Comparison of ENCODE assay signal across 10 mouse cellular contexts in the genomic region with DNA sequence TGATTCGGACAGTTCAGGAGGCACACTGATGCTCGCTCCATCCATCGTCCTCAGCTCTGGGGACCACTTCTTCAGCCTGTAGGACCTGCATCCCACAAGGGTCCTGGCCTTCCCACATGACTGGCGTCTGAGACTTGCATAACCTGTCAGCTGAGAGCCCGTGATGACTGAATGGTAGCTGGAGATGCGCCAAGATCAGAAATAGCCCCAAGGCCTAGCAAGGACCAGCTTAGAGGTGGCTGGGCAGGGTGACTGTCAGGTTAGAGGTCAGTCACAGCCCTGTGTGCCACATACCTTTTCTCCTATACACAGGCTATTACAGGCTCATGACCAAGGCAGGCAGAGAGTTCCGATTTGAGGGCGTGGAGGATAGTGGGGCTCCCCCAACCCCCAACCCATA. TPM values are rescaled to one million over a fixed set of nuclear protein-coding genes. Genes with fewer than 3 reads are reported as not detected.
DNase-seq lines count a peak whose midpoint lies in the region; ATAC-seq and TF ChIP-seq lines count a peak whose summit lies in the region.
"Had no signal": no experiment of that assay in that cellular context is flagged by ENCODE, and none has a peak within 500 bp of the region (broad histone marks: within the 10 kb centered on the region; RNA-seq: fewer than 3 reads in every experiment).

No protein-coding gene starts in this region.

- no peak overlapping the region for H3K4me3 ChIP-seq in liver, postnatal 0 days (ENCODE audit: low read depth, low read length)
- H3K4me3 ChIP-seq in heart, postnatal 0 days (ENCODE audit: low read depth, low read length) = no peak overlapping the region
- no peak overlapping the region for H3K4me3 ChIP-seq in thymus, adult 2 months (ENCODE audit: control insufficient read depth, insufficient read depth, low read length)

- H3K4me1 ChIP-seq in liver, postnatal 0 days (ENCODE audit: insufficient read depth) = peaks cover 13% of the 10 kb centered on the region; the same call in 1 of the 2 replicates
- peaks cover 10% of the 10 kb centered on the region; the same call in 1 of the 2 replicates for H3K4me1 ChIP-seq in heart, postnatal 0 days (ENCODE audit: control insufficient read depth, insufficient read depth)
- H3K4me1 ChIP-seq in thymus, adult 2 months (replicated peaks; ENCODE audit: control insufficient read depth, insufficient read depth, low read length) = no peaks in the 10 kb centered on the region

- H3K4me2 ChIP-seq in liver, postnatal 0 days (ENCODE audit: low read depth, low read length) = no peak overlapping the region
- no peak overlapping the region for H3K4me2 ChIP-seq in heart, postnatal 0 days (ENCODE audit: low read depth, low read length)

- ATAC-seq in liver, postnatal 0 days = peak; percentile 61
- peak; percentile 83 for ATAC-seq in heart, postnatal 0 days (ENCODE audit: insufficient read depth, low read depth)
- ATAC-seq: CD4-positive, CD25-positive, alpha-beta regulatory T cell, adult 4 months had no signal

- H3K9me3 ChIP-seq in liver, postnatal 0 days (ENCODE audit: low read length) = no peaks in the 10 kb centered on the region
- H3K9me3 ChIP-seq in heart, postnatal 0 days (replicated peaks; ENCODE audit: control insufficient read depth, low read length) = no peaks in the 10 kb centered on the region

- WGBS in liver, postnatal 0 days (ENCODE audit: insufficient replicate concordance) = 61% methylated on average over 8 of the region's 8 CpGs
- 38% methylated on average over 8 of the region's 8 CpGs for WGBS in heart, postnatal 0 days
- WGBS in thymus, adult 2 months = 92% methylated on average over 8 of the region's 8 CpGs

- H3K9ac ChIP-seq in liver, postnatal 0 days (replicated peaks) = no peak overlapping the region
- no peak overlapping the region for H3K9ac ChIP-seq in heart, postnatal 0 days (replicated peaks; ENCODE audit: low read depth, low read length)

- no peaks in the 10 kb centered on the region for H3K27me3 ChIP-seq in liver, postnatal 0 days (ENCODE audit: insufficient read depth, low read length)
- no peaks in the 10 kb centered on the region for H3K27me3 ChIP-seq in heart, postnatal 0 days (ENCODE audit: control insufficient read depth, insufficient read depth, low read length)
- no peaks in the 10 kb centered on the region for H3K27me3 ChIP-seq in thymus, adult 2 months (ENCODE audit: control insufficient read depth, insufficient read depth, low read length)

- no peak for TF ChIP-seq CTCF in liver, postnatal 0 days (IDR thresholded peaks at IDR 0.05; ENCODE audit: low read depth)
- TF ChIP-seq CTCF in heart, postnatal 0 days (IDR thresholded peaks at IDR 0.05; ENCODE audit: low read depth) = no peak
- TF ChIP-seq CTCF in thymus, adult 2 months (IDR thresholded peaks at IDR 0.05; ENCODE audit: borderline replicate concordance, control insufficient read depth, extremely low read depth, insufficient read depth, low read length, poor library complexity) = no peak

- H3K27ac ChIP-seq in liver, postnatal 0 days (ENCODE audit: low read depth) = no peak overlapping the region
- H3K27ac ChIP-seq in heart, postnatal 0 days (ENCODE audit: low read depth) = peak overlapping the region; percentile 62
- H3K27ac ChIP-seq in thymus, adult 2 months (ENCODE audit: control insufficient read depth, insufficient read depth, low read length) = no peak overlapping the region

- no peak for TF ChIP-seq EP300 in liver, postnatal 0 days (IDR thresholded peaks at IDR 0.05; ENCODE audit: low read depth)
- TF ChIP-seq EP300 in heart, postnatal 0 days (IDR thresholded peaks at IDR 0.05; ENCODE audit: low read depth) = peak; percentile 96

- DNase-seq in gastrocnemius, postnatal 25 days = peak; percentile 39
- no peak for DNase-seq in gastrocnemius, postnatal 4 days (ENCODE audit: low spot score in 2 of 2)
- DNase-seq in liver, postnatal 0 days = peak; percentile 44
- DNase-seq in liver = no peak
- DNase-seq in adrenal gland, postnatal 14 days = peak; percentile 70
- peak; percentile 69 for DNase-seq in heart, postnatal 0 days (ENCODE audit: low spot score)
- no peak for DNase-seq in thymus, adult 2 months
- no peak for DNase-seq in left cerebral cortex, postnatal 36 days (ENCODE audit: low spot score in 2 of 2)
- DNase-seq: cerebellum, adult 9-11 months had no signal

- intact Hi-C loops in left cerebral cortex, postnatal 36 days (cut with DNase I) = no loop called here

- TF ChIP-seq POLR2A in thymus, adult 2 months (IDR thresholded peaks at IDR 0.05; ENCODE audit: control insufficient read depth, extremely low read depth, insufficient read depth, low read length, poor library complexity) = no peak

- no peaks in the 10 kb centered on the region for H3K36me3 ChIP-seq in liver, postnatal 0 days (replicated peaks; ENCODE audit: insufficient read depth, low read length)
- no peaks in the 10 kb centered on the region for H3K36me3 ChIP-seq in heart, postnatal 0 days (replicated peaks; ENCODE audit: control insufficient read depth, insufficient read depth, low read length)
- no peaks in the 10 kb centered on the region for H3K36me3 ChIP-seq in thymus, adult 2 months (ENCODE audit: control insufficient read depth, insufficient read depth, low read length)

RNA-seq across cellular contexts. Expression of a gene that starts 30.5 kb away (rescaled TPM):
- 1 to 10 TPM; 1.3 to 1.8 TPM for total RNA-seq in gastrocnemius, postnatal 25 days (2021)
- total RNA-seq in gastrocnemius, postnatal 4 days (2021) = 10 to 100 TPM; 11.6 to 13.7 TPM
- polyA plus RNA-seq in liver, postnatal 0 days (2015; fragmentation: Nextera tagmentation; extraction: Ambion mirVana) = 0.07 and 0.08 TPM in 2 replicates
- total RNA-seq in adrenal gland, postnatal 14 days (2021) = 2.3 and 3.3 TPM in 2 replicates
- 0.31 and 0.53 TPM in 2 replicates for total RNA-seq in heart, postnatal 0 days (2014; rRNA removed; ENCODE audit: low replicate concordance)
- 0.12 and 0.34 TPM in 2 replicates for polyA plus RNA-seq in heart, postnatal 0 days (2015; fragmentation: Nextera tagmentation; extraction: Ambion mirVana)
- 0.87 and 0.88 TPM in 2 replicates for polyA plus RNA-seq in thymus, adult 2 months (2012; rRNA removed)
- total RNA-seq in left cerebral cortex, postnatal 36 days (2021) = 10 to 100 TPM; 29.2 to 29.8 TPM
- polyA plus RNA-seq: CD4-positive, CD25-positive, alpha-beta regulatory T cell, adult 4 months had no signal

RNA-seq across cellular contexts. Expression of a gene that starts 33.5 kb away (rescaled TPM):
- total RNA-seq in gastrocnemius, postnatal 25 days (2021) = 10 to 100 TPM; 24.8 to 28.5 TPM
- 10 to 100 TPM; 21.9 to 24.2 TPM for total RNA-seq in gastrocnemius, postnatal 4 days (2021)
- 11.5 and 12.2 TPM in 2 replicates for polyA plus RNA-seq in liver, postnatal 0 days (2015; fragmentation: Nextera tagmentation; extraction: Ambion mirVana)
- total RNA-seq in adrenal gland, postnatal 14 days (2021) = 18.6 and 22.9 TPM in 2 replicates
- 23.8 and 27.2 TPM in 2 replicates for total RNA-seq in heart, postnatal 0 days (2014; rRNA removed; ENCODE audit: low replicate concordance)
- 26.9 and 29.8 TPM in 2 replicates for polyA plus RNA-seq in heart, postnatal 0 days (2015; fragmentation: Nextera tagmentation; extraction: Ambion mirVana)
- 27.1 and 27.7 TPM in 2 replicates for polyA plus RNA-seq in thymus, adult 2 months (2012; rRNA removed)
- total RNA-seq in left cerebral cortex, postnatal 36 days (2021) = 10 to 100 TPM; 48.9 to 50.4 TPM

RNA-seq across cellular contexts. Expression of a gene that starts 33.7 kb away (rescaled TPM):
- total RNA-seq in gastrocnemius, postnatal 25 days (2021) = under 1 TPM; 0.23 to 0.54 TPM
- total RNA-seq in gastrocnemius, postnatal 4 days (2021) = 1 to 10 TPM; 1.2 TPM
- 0.08 TPM in 2 replicates for polyA plus RNA-seq in liver, postnatal 0 days (2015; fragmentation: Nextera tagmentation; extraction: Ambion mirVana)
- total RNA-seq in adrenal gland, postnatal 14 days (2021) = 0.22 TPM in 1 of 2 replicates, not detected in the other
- 0.12 and 0.80 TPM in 2 replicates for total RNA-seq in heart, postnatal 0 days (2014; rRNA removed; ENCODE audit: low replicate concordance)
- 0.74 and 1.0 TPM in 2 replicates for polyA plus RNA-seq in heart, postnatal 0 days (2015; fragmentation: Nextera tagmentation; extraction: Ambion mirVana)
- 0.11 and 0.24 TPM in 2 replicates for polyA plus RNA-seq in thymus, adult 2 months (2012; rRNA removed)
- 1 to 10 TPM in 1 of 2 experiments, under 1 TPM in 1; 0.20 to 1.2 TPM for total RNA-seq in left cerebral cortex, postnatal 36 days (2021)

RNA-seq across cellular contexts. Expression of a gene that starts 54.4 kb away (rescaled TPM):
- 1 to 10 TPM in 1 of 2 experiments, under 1 TPM in 1; 0.56 to 1.6 TPM for total RNA-seq in gastrocnemius, postnatal 25 days (2021)
- 1 to 10 TPM in 1 of 2 experiments, under 1 TPM in 1; 0.96 to 1.6 TPM for total RNA-seq in gastrocnemius, postnatal 4 days (2021)
- polyA plus RNA-seq in liver, postnatal 0 days (2015; fragmentation: Nextera tagmentation; extraction: Ambion mirVana) = 0.72 and 1.2 TPM in 2 replicates
- 4.4 and 4.7 TPM in 2 replicates for total RNA-seq in adrenal gland, postnatal 14 days (2021)
- total RNA-seq in heart, postnatal 0 days (2014; rRNA removed; ENCODE audit: low replicate concordance) = 2.2 TPM in 1 of 2 replicates, not detected in the other
- 8.8 and 10.7 TPM in 2 replicates for polyA plus RNA-seq in heart, postnatal 0 days (2015; fragmentation: Nextera tagmentation; extraction: Ambion mirVana)
- 1.3 and 1.8 TPM in 2 replicates for polyA plus RNA-seq in thymus, adult 2 months (2012; rRNA removed)
- total RNA-seq in left cerebral cortex, postnatal 36 days (2021) = 10 to 100 TPM; 12.6 to 13.2 TPM

RNA-seq across cellular contexts. Expression of a gene that starts 54.7 kb away (rescaled TPM):
- total RNA-seq in gastrocnemius, postnatal 25 days (2021) = 10 to 100 TPM; 65.8 to 66.9 TPM
- total RNA-seq in gastrocnemius, postnatal 4 days (2021) = 10 to 100 TPM; 72.2 to 92.4 TPM
- 129 and 130 TPM in 2 replicates for polyA plus RNA-seq in liver, postnatal 0 days (2015; fragmentation: Nextera tagmentation; extraction: Ambion mirVana)
- 110 and 127 TPM in 2 replicates for total RNA-seq in adrenal gland, postnatal 14 days (2021)
- total RNA-seq in heart, postnatal 0 days (2014; rRNA removed; ENCODE audit: low replicate concordance) = 50.2 and 84.8 TPM in 2 replicates
- polyA plus RNA-seq in heart, postnatal 0 days (2015; fragmentation: Nextera tagmentation; extraction: Ambion mirVana) = 271 and 286 TPM in 2 replicates
- 37.3 and 38.0 TPM in 2 replicates for polyA plus RNA-seq in thymus, adult 2 months (2012; rRNA removed)
- total RNA-seq in left cerebral cortex, postnatal 36 days (2021) = 100 to 1,000 TPM in 1 of 2 experiments, 10 to 100 TPM in 1; 95.2 to 109 TPM

Comparison
In these comparisons a context has a peak if more than half of its experiments do, and no peak if none do; other contexts are left out.
1. DNase-seq: peak in gastrocnemius, postnatal 25 days (single experiment), liver, postnatal 0 days (single experiment), adrenal gland, postnatal 14 days (single experiment) and heart, postnatal 0 days (single experiment); none in gastrocnemius, postnatal 4 days (0 of 2), liver (single experiment), thymus, adult 2 months (single experiment) and left cerebral cortex, postnatal 36 days (0 of 2).